Mouse (Mus musculus): ENCODE data around the gene Aff3. TPM values are rescaled to one million over a fixed set of nuclear protein-coding genes. Genes with fewer than 3 reads are reported as not detected.
A peak's percentile ranks its signal among the peaks of the same experiment; 100 is the strongest.

Gene Aff3
- total and polyA plus RNA-seq, 3 experiments: 1.4 to 3.1 (median 2.4) TPM

- intact Hi-C loops (cut with DNase I): no loop called here
- no peaks in the 10 kb centered on the region for H3K27me3 ChIP-seq (ENCODE audit: control insufficient read depth, insufficient read depth, low read length)
- no peak overlapping the region for H3K9ac ChIP-seq (ENCODE audit: low read depth, low read length)
- no peak overlapping the region for H3K27ac ChIP-seq
- no peak overlapping the region for H3K4me3 ChIP-seq
- H3K36me3 ChIP-seq (ENCODE audit: control insufficient read depth, insufficient read depth, low read length): no peaks in the 10 kb centered on the region
- H3K79me2 ChIP-seq (replicated peaks; ENCODE audit: control insufficient read depth, insufficient read depth, low read length): no peaks in the 10 kb centered on the region
- H3K4me1 ChIP-seq (ENCODE audit: control insufficient read depth, insufficient read depth, low read length): no peaks in the 10 kb centered on the region
- no peak for DNase-seq
- 72% methylated on average over 13 of the region's 13 CpGs for WGBS
- TF ChIP-seq CTCF (IDR thresholded peaks at IDR 0.05) (no peak), POLR2A (IDR thresholded peaks at IDR 0.05; ENCODE audit: insufficient read depth, low read depth, low read length) (no peak), EP300 (IDR thresholded peaks at IDR 0.05; ENCODE audit: insufficient read depth, low read depth, low read length) (no peak)
Observed at GRCm38 (mm10) chr1:38550579-38550978, 114.2 kb downstream of the Aff3 start.

- Histone ChIP-seq H3K4me3 (no peak overlapping the region), H3K79me2 (replicated peaks; ENCODE audit: control insufficient read depth, insufficient read depth, low read length) (no peaks in the 10 kb centered on the region), H3K4me1 (ENCODE audit: control insufficient read depth, insufficient read depth, low read length) (no peaks in the 10 kb centered on the region), H3K36me3 (ENCODE audit: control insufficient read depth, insufficient read depth, low read length) (no peaks in the 10 kb centered on the region), H3K27ac (no peak overlapping the region), H3K27me3 (ENCODE audit: control insufficient read depth, insufficient read depth, low read length) (no peaks in the 10 kb centered on the region), H3K9ac (ENCODE audit: low read depth, low read length) (no peak overlapping the region)
- 58% methylated on average over 8 of the region's 8 CpGs for WGBS
- TF ChIP-seq EP300 (IDR thresholded peaks at IDR 0.05; ENCODE audit: insufficient read depth, low read depth, low read length) (no peak), POLR2A (IDR thresholded peaks at IDR 0.05; ENCODE audit: insufficient read depth, low read depth, low read length) (no peak), CTCF (IDR thresholded peaks at IDR 0.05) (no peak)
- no peak for DNase-seq
- intact Hi-C loops (cut with DNase I): no loop called here
Observed at GRCm38 (mm10) chr1:38548671-38549661, 115.8 kb downstream of the Aff3 start.

- Histone ChIP-seq H3K4me3 (no peak overlapping the region), H3K79me2 (replicated peaks; ENCODE audit: control insufficient read depth, insufficient read depth, low read length) (no peaks in the 10 kb centered on the region), H3K9ac (ENCODE audit: low read depth, low read length) (no peak overlapping the region), H3K27ac (no peak overlapping the region), H3K4me1 (ENCODE audit: control insufficient read depth, insufficient read depth, low read length) (no peaks in the 10 kb centered on the region), H3K27me3 (ENCODE audit: control insufficient read depth, insufficient read depth, low read length) (no peaks in the 10 kb centered on the region), H3K36me3 (ENCODE audit: control insufficient read depth, insufficient read depth, low read length) (no peaks in the 10 kb centered on the region)
- intact Hi-C loops (cut with DNase I): no loop called here
- no peak for DNase-seq
- 87% methylated on average over 9 of the region's 9 CpGs for WGBS
- TF ChIP-seq EP300 (IDR thresholded peaks at IDR 0.05; ENCODE audit: insufficient read depth, low read depth, low read length) (no peak), POLR2A (IDR thresholded peaks at IDR 0.05; ENCODE audit: insufficient read depth, low read depth, low read length) (no peak), CTCF (IDR thresholded peaks at IDR 0.05) (no peak)
Observed at GRCm38 (mm10) chr1:38547685-38548084, 117.1 kb downstream of the Aff3 start.

- H3K4me3 ChIP-seq: no peak overlapping the region
- no peak overlapping the region for H3K9ac ChIP-seq (ENCODE audit: low read depth, low read length)
- TF ChIP-seq CTCF (IDR thresholded peaks at IDR 0.05): no peak
- no peaks in the 10 kb centered on the region for H3K4me1 ChIP-seq (ENCODE audit: control insufficient read depth, insufficient read depth, low read length)
- no peaks in the 10 kb centered on the region for H3K27me3 ChIP-seq (ENCODE audit: control insufficient read depth, insufficient read depth, low read length)
- no peaks in the 10 kb centered on the region for H3K36me3 ChIP-seq (ENCODE audit: control insufficient read depth, insufficient read depth, low read length)
- H3K27ac ChIP-seq: no peak overlapping the region
- DNase-seq: peak; percentile 11 to 26
- intact Hi-C loops (cut with DNase I): no loop called here
- WGBS: 48% methylated on average over 7 of the region's 7 CpGs
- no peaks in the 10 kb centered on the region for H3K79me2 ChIP-seq (replicated peaks; ENCODE audit: control insufficient read depth, insufficient read depth, low read length)
Observed at GRCm38 (mm10) chr1:38546696-38547095, 118.1 kb downstream of the Aff3 start.

GRCm38 (mm10) chr1:38545282-38545945, 119.3 kb downstream of the Aff3 start:
- Histone ChIP-seq H3K4me3 (no peak overlapping the region), H3K79me2 (replicated peaks; ENCODE audit: control insufficient read depth, insufficient read depth, low read length) (no peaks in the 10 kb centered on the region), H3K36me3 (ENCODE audit: control insufficient read depth, insufficient read depth, low read length) (no peaks in the 10 kb centered on the region), H3K27ac (no peak overlapping the region), H3K9ac (ENCODE audit: low read depth, low read length) (no peak overlapping the region), H3K27me3 (ENCODE audit: control insufficient read depth, insufficient read depth, low read length) (no peaks in the 10 kb centered on the region), H3K4me1 (ENCODE audit: control insufficient read depth, insufficient read depth, low read length) (no peaks in the 10 kb centered on the region)
- TF ChIP-seq CTCF (IDR thresholded peaks at IDR 0.05): no peak
- intact Hi-C loops (cut with DNase I): no loop called here
- WGBS: 48% methylated on average over 12 of the region's 12 CpGs
- DNase-seq: no peak

- TF ChIP-seq POLR2A (IDR thresholded peaks at IDR 0.05; ENCODE audit: insufficient read depth, low read depth, low read length) (no peak), EP300 (IDR thresholded peaks at IDR 0.05; ENCODE audit: insufficient read depth, low read depth, low read length) (no peak)
- no peak overlapping the region for H3K4me3 ChIP-seq
- intact Hi-C loops (cut with DNase I): no loop called here
- no peak overlapping the region for H3K27ac ChIP-seq
- DNase-seq: no peak
- H3K79me2 ChIP-seq (replicated peaks; ENCODE audit: control insufficient read depth, insufficient read depth, low read length): no peaks in the 10 kb centered on the region
- H3K9ac ChIP-seq (ENCODE audit: low read depth, low read length): no peak overlapping the region
- no peaks in the 10 kb centered on the region for H3K4me1 ChIP-seq (ENCODE audit: control insufficient read depth, insufficient read depth, low read length)
- WGBS: 58% methylated on average over 3 of the region's 3 CpGs
- no peaks in the 10 kb centered on the region for H3K36me3 ChIP-seq (ENCODE audit: control insufficient read depth, insufficient read depth, low read length)
- H3K27me3 ChIP-seq (ENCODE audit: control insufficient read depth, insufficient read depth, low read length): no peaks in the 10 kb centered on the region
Observed at GRCm38 (mm10) chr1:38544501-38544900, 120.3 kb downstream of the Aff3 start.
